ENCODE assay signal across 17 mouse cellular contexts in the genomic region with DNA sequence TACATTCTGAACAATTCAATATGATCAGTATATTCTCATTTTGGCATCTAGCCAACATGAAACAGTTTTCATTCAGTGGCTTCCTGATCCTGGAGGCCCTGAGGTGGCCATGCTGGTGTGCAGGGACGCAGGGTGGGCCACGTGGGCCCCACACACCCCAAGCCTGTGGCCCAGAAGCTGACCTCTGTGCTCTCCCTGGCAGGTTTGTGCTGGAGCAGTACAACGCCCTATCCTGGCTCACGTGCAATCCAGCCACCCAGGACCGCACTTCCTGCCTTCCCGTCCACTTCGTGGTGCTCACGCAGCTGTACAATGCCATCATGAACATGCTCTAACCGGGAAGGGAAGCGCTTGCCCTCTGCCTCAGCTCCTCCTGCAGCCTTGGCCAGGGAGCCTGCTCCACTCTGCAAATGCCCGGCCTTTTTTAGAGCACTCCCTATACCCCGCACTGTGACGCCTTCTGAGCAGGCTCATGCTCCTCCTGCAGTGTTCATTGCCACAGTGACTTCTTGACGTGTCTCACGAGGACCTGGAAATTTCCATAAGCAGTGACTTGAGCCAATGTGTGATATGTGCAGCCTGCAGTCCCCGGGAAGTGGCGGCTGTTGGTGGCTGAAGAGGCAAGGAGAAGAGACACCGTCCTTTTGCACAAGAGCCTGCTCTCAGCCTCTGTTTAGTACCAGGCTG.
DNase-seq lines count a peak whose midpoint lies in the region; ATAC-seq and TF ChIP-seq lines count a peak whose summit lies in the region.
"Had no signal": no experiment of that assay in that cellular context is flagged by ENCODE, and none has a peak within 500 bp of the region (broad histone marks: within the 10 kb centered on the region; RNA-seq: fewer than 3 reads in every experiment).

No protein-coding gene starts in this region.

- H3K9ac ChIP-seq in intestine, embryonic 15.5 days: no peak overlapping the region
- H3K9ac ChIP-seq in stomach, postnatal 0 days (ENCODE audit: low read length): no peak overlapping the region
- H3K9ac ChIP-seq: heart, embryonic 12.5 days; hindbrain, embryonic 14.5 days; lung, embryonic 15.5 days; midbrain, embryonic 13.5 days had no signal

- H3K27ac ChIP-seq in intestine, embryonic 15.5 days: no peak overlapping the region
- no peak overlapping the region for H3K27ac ChIP-seq in stomach, postnatal 0 days (replicated peaks)
- H3K27ac ChIP-seq: gastrocnemius, adult 2 months; hindbrain, embryonic 14.5 days; lung, embryonic 15.5 days; midbrain, embryonic 13.5 days had no signal

- 0 out of 2 replicates have a peak, but pooled peaks cover 2% of the 10 kb centered on the region for H3K4me1 ChIP-seq in intestine, embryonic 15.5 days (replicated peaks)
- H3K4me1 ChIP-seq in stomach, postnatal 0 days (replicated peaks; ENCODE audit: control insufficient read depth, insufficient read depth): no peaks in the 10 kb centered on the region
- H3K4me1 ChIP-seq: lung, embryonic 15.5 days; midbrain, embryonic 13.5 days had no signal

- no peak overlapping the region for H3K4me3 ChIP-seq in intestine, embryonic 15.5 days (replicated peaks)
- H3K4me3 ChIP-seq in stomach, postnatal 0 days (ENCODE audit: low read depth, low read length): no peak overlapping the region
- H3K4me3 ChIP-seq: gastrocnemius, adult 2 months; heart, embryonic 12.5 days; lung, embryonic 15.5 days; midbrain, embryonic 13.5 days had no signal

- no peak for TF ChIP-seq CTCF in stomach, postnatal 0 days (IDR thresholded peaks at IDR 0.05; ENCODE audit: low read depth)

- no peak overlapping the region for H3K4me2 ChIP-seq in intestine, embryonic 15.5 days (replicated peaks)
- no peak overlapping the region for H3K4me2 ChIP-seq in stomach, postnatal 0 days (replicated peaks; ENCODE audit: low read depth)
- H3K4me2 ChIP-seq: heart, embryonic 12.5 days; hindbrain, embryonic 14.5 days; lung, embryonic 15.5 days; midbrain, embryonic 13.5 days had no signal

- peaks cover 43% of the 10 kb centered on the region for H3K36me3 ChIP-seq in intestine, embryonic 15.5 days
- peaks cover 42% of the 10 kb centered on the region for H3K36me3 ChIP-seq in stomach, postnatal 0 days (ENCODE audit: control insufficient read depth, insufficient read depth, low read length)

- H3K9me3 ChIP-seq in intestine, embryonic 15.5 days: no peaks in the 10 kb centered on the region
- no peaks in the 10 kb centered on the region for H3K9me3 ChIP-seq in stomach, postnatal 0 days (ENCODE audit: control insufficient read depth, low read length)
- H3K9me3 ChIP-seq: heart, embryonic 12.5 days; lung, embryonic 15.5 days; midbrain, embryonic 13.5 days had no signal

- TF ChIP-seq EP300 in stomach, postnatal 0 days (optimal IDR thresholded peaks at IDR 0.05): no peak

- no peaks in the 10 kb centered on the region for H3K27me3 ChIP-seq in intestine, embryonic 15.5 days (replicated peaks)
- H3K27me3 ChIP-seq in stomach, postnatal 0 days (ENCODE audit: control insufficient read depth, insufficient read depth, low read length): no peaks in the 10 kb centered on the region
- H3K27me3 ChIP-seq: heart, embryonic 12.5 days; lung, embryonic 15.5 days; midbrain, embryonic 13.5 days had no signal

- WGBS in intestine, embryonic 15.5 days: 80% methylated on average over 18 of the region's 18 CpGs
- 77% methylated on average over 18 of the region's 18 CpGs for WGBS in stomach, postnatal 0 days

- peak; percentile 3 for DNase-seq in layer of hippocampus, adult 11-12 months (ENCODE audit: low spot score)
- DNase-seq in layer of hippocampus, postnatal 25 days (ENCODE audit: extremely low spot score in 1 of 2, low spot score in 1 of 2): no peak
- peak; percentile 51 for DNase-seq in right cerebral cortex, adult 18-20 months
- no peak for DNase-seq in right cerebral cortex, postnatal 36 days (ENCODE audit: low spot score in 2 of 2)
- no peak for DNase-seq in stomach, postnatal 0 days (ENCODE audit: low spot score)
- DNase-seq in heart, adult 8-10 months (ENCODE audit: low spot score): no peak
- DNase-seq: gastrocnemius, adult 2 months; gastrocnemius, postnatal 36 days; layer of hippocampus, adult 9-11 months had no signal

- peak; percentile 37; the same call in 1 of the 2 replicates for ATAC-seq in intestine, embryonic 15.5 days
- ATAC-seq in stomach, postnatal 0 days (ENCODE audit: low FRiP score, low TSS enrichment): peak; percentile 61
- ATAC-seq: CD4-positive, CD25-positive, alpha-beta regulatory T cell, adult 4 months; forebrain, embryonic 14.5 days; inflammation-experienced regulatory T-cells, adult 6 months; midbrain, embryonic 13.5 days had no signal

Comparison
In these comparisons a context has a peak if more than half of its experiments do, and no peak if none do; other contexts are left out.
1. DNase-seq: peak in layer of hippocampus, adult 11-12 months (single experiment) and right cerebral cortex, adult 18-20 months (single experiment); none in layer of hippocampus, postnatal 25 days (0 of 2), right cerebral cortex, postnatal 36 days (0 of 2), stomach, postnatal 0 days (single experiment) and heart, adult 8-10 months (single experiment).